Mouse (Mus musculus) kidney, embryonic 15.5 days (tissue): ENCODE data around the gene Gm49322. TPM values are rescaled to one million over a fixed set of nuclear protein-coding genes. Genes with fewer than 3 reads are reported as not detected.

Source experiments
- ATAC-seq: fragments of 200-750 bp; cut with Nextera tagmentation; replicated peaks from 2 replicates; pipeline ENCODE4 v1.8.0; 2017; ENCODE audit warnings: moderate TSS enrichment; ENCODE audit not compliant: low FRiP score
- H3K27ac ChIP-seq: fragments of 300-500 bp; sonication (generic); 2 replicates; pipeline ENCODE4 v1.5.1; 2015; ENCODE audit warnings: mild to moderate bottlenecking, inconsistent platforms
- H3K27me3 ChIP-seq: fragments of 300-500 bp; sonication (generic); 2 replicates; pipeline ENCODE4 v1.6.1; 2015; ENCODE audit warnings: inconsistent platforms
- H3K36me3 ChIP-seq: fragments of 300-500 bp; sonication (generic); 2 replicates; pipeline ENCODE4 v1.6.1; 2015; ENCODE audit warnings: inconsistent platforms
- H3K4me1 ChIP-seq: fragments of 300-500 bp; sonication (generic); 2 replicates; pipeline ENCODE4 v1.6.1; 2015; ENCODE audit warnings: inconsistent platforms
- H3K4me2 ChIP-seq: fragments of 300-500 bp; sonication (generic); 2 replicates; pipeline ENCODE4 v1.6.1; 2015; ENCODE audit warnings: moderate library complexity, mild to moderate bottlenecking, inconsistent platforms
- H3K4me3 ChIP-seq: fragments of 300-500 bp; sonication (generic); replicated peaks from 2 replicates; pipeline ENCODE4 v1.5.1; 2015; ENCODE audit warnings: mild to moderate bottlenecking, inconsistent platforms
- H3K9ac ChIP-seq: fragments of 300-500 bp; sonication (generic); 2 replicates; pipeline ENCODE4 v1.6.1; 2015; ENCODE audit warnings: mild to moderate bottlenecking, inconsistent platforms
- H3K9me3 ChIP-seq: fragments of 300-500 bp; sonication (generic); replicated peaks from 2 replicates; pipeline ENCODE4 v1.6.1; 2016; ENCODE audit warnings: inconsistent platforms
- WGBS: fragments of 180-500 bp; shearing (Covaris S2); methylation state at CpG from one replicate; pipeline ENCODE4 v1.1.7; 2015; ENCODE audit warnings: mixed read lengths; 5-methylcytosine and 5-hydroxymethylcytosine counted together
- polyA plus RNA-seq: library from polyadenylated mRNA; unstranded; fragments of >200 nt; fragmentation: Nextera tagmentation; extraction: Ambion mirVana; gene quantifications from 2 replicates; pipeline ENCODE4 v1.2.1, GENCODE M21; 2015

Gene Gm49322
- polyA plus RNA-seq, 1 experiment from 2014 or later: 5.3 TPM

DNA sequence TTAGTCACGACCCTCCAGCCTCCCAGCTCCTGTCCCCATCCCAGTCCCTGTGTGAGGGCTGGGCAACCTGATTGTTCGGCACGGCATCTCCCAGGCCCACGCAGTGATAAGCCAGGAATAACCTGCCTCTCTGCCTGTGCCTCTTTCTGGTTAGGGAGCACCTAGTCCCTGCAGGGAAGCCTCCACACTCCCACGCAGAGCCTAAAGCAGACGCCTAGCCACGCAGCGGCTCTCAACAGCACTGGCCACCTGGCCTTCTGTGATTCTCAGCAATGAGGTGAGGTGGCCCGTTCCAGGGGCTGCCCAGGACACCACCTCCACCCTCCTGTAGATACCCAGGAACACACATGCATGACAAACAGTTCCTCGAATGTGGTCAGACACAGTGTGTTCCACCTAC lies 44.6 kb downstream of the Gm49322 start:
- 76% methylated on average over 9 of the region's 10 CpGs for whole genome bisulfite sequencing
- Histone ChIP-seq H3K27ac (no peak overlapping the region), H3K36me3 (peaks cover 54% of the 10 kb centered on the region), H3K9ac (no peak overlapping the region), H3K4me3 (no peak overlapping the region), H3K4me2 (no peak overlapping the region), H3K27me3 (no peaks in the 10 kb centered on the region), H3K4me1 (peaks cover 30% of the 10 kb centered on the region), H3K9me3 (no peaks in the 10 kb centered on the region)
- no peak for ATAC-seq

DNA sequence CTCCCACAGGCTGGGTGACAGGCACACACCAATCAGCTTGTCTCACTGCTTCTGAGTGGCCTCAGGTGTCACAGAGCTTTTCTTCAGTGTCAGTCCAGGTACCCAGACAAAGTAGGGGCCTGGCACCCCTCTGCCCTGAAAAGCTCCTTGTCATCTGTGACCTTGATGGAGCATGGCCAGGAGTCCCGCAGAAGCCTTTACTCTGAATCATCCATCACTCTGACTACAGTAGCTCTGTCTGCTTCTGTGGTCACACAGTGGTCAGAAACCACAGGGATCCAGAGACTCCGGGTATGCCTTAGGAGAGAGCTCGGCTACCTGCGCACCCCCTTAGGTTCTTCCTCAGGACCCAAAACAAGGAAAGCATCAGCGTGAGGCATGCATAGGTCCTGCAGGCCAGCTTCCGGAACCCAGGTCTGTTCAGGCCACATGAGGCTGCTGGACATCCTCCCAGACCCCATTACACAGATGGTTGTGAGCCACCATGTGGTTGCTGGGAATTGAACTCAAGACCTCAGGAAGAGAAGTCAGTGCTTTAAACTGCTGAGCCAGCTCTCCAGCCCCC lies 47.4 kb downstream of the Gm49322 start:
- WGBS: 86% methylated on average over 6 of the region's 6 CpGs
- Histone ChIP-seq H3K4me3 (no peak overlapping the region), H3K36me3 (peaks cover 29% of the 10 kb centered on the region; the same call in 1 of the 2 replicates), H3K27me3 (no peaks in the 10 kb centered on the region), H3K4me1 (peaks cover 43% of the 10 kb centered on the region), H3K4me2 (no peak overlapping the region), H3K9me3 (no peaks in the 10 kb centered on the region), H3K27ac (no peak overlapping the region), H3K9ac (no peak overlapping the region)
- no peak for ATAC-seq

DNA sequence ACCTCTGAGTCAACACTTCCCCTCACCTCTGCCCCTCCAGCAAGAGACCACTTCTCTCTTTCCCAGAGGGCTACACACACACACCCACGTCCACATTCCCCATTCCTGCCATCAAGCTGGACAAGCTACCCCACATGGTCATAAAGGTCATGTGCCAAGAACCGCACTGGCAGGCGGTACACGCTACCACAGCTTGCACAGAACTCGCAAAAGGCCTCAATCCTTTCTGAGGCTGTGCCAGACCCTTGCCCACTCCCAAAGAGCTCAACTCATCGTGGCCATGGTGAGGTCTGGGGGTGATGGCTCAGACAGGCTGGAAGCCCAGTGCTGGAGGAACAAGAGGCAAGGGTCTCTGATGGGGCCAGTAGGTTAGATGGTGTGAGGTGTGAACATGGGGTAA lies 49.0 kb downstream of the Gm49322 start:
- no peak overlapping the region for H3K27ac ChIP-seq
- H3K27me3 ChIP-seq: no peaks in the 10 kb centered on the region
- peak overlapping the region; percentile 91 for H3K4me3 ChIP-seq
- H3K4me2 ChIP-seq: peak overlapping the region; percentile 82
- no peak for ATAC-seq
- 83% methylated on average over 6 of the region's 6 CpGs for WGBS
- H3K9me3 ChIP-seq: no peaks in the 10 kb centered on the region
- peak overlapping the region; percentile 98; the same call in 1 of the 2 replicates for H3K9ac ChIP-seq
- H3K36me3 ChIP-seq: peaks cover 16% of the 10 kb centered on the region; the same call in 1 of the 2 replicates
- H3K4me1 ChIP-seq: peaks cover 51% of the 10 kb centered on the region

DNA sequence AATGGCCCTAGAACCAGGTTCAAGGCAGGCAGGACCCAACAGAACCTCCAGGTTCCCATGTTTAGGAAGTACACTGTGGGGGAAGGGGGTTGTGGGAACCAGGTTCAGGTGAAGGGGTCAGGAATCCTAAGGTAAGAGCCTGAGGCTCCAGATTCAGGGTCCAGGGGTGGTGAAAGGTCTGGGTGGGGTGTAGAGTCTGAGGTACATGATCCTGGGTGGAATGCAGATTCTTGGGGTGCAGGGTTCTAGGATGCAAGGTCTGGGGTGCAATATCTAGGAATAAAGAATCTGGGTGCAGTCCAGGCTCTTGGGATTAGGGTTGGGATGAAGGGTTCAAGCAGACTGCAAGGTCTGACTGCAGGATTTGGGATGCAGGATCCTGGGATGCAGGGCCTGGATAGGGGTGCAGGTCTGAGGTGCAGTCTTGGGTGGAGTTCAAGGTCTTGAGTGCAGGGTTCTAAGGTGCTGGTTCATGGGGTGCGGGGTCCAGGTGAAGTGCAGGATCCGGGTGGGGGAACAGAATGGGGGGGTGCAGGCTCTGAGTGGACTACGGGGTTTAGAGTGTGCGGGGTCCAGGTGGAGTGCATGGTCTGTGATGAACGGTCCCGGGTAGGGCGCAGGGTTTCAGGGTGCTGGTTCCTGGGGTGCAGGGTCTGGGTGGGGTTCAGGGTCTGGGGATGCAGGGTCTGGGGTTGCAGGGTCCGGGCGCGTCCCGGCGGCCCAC lies 49.7 kb downstream of the Gm49322 start:
- H3K4me1 ChIP-seq: peaks cover 45% of the 10 kb centered on the region
- no peaks in the 10 kb centered on the region for H3K9me3 ChIP-seq
- H3K27me3 ChIP-seq: no peaks in the 10 kb centered on the region
- 7% methylated on average over 12 of the region's 12 CpGs for WGBS
- H3K4me3 ChIP-seq: peak overlapping the region; percentile 91
- peaks cover 15% of the 10 kb centered on the region; the same call in 1 of the 2 replicates for H3K36me3 ChIP-seq
- peak; percentile 47 for ATAC-seq
- peak overlapping the region; percentile 98 for H3K9ac ChIP-seq
- H3K4me2 ChIP-seq: peak overlapping the region; percentile 82
- H3K27ac ChIP-seq: peak overlapping the region; percentile 61

DNA sequence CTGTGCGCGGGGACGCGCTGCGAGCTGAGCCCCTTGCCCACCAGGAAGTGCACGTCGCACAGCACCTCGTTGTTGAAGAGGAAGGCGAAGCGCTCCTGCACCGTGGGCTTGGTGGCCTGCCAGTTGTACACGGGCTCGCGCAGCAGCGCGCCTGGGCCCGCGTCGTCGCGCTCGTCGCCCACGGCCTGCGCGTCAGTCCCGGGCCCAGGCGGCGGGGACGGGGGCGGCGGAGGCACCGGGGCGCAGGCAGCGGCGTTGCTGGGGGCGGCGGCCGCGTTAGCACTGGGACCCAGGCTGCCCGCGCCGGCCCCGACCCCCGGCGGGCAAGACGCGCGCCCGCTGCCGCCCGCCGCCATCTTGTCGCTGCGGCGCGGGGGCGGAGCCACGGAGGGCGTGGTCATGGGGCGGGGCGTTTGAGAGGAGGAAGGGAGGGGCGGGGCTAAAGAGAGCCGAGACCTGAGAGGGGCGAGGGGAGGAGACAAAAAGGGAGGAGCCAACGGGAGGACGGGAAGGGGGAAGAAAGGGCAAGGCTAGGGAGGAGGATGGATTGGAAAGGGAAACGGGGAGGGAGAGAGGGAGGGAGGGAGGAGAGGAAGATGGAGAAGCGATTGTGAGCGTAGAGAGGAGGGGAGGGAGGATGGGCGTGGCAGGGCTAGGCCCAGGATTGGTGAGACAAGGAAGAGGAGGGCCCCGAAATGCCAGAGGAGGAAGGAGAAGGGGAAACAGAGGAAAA lies 50.5 kb downstream of the Gm49322 start:
- Histone ChIP-seq H3K27ac (peak overlapping the region; percentile 97), H3K27me3 (no peaks in the 10 kb centered on the region), H3K4me1 (peaks cover 48% of the 10 kb centered on the region), H3K4me2 (peak overlapping the region; percentile 82), H3K36me3 (peaks cover 11% of the 10 kb centered on the region; the same call in 1 of the 2 replicates), H3K9me3 (no peaks in the 10 kb centered on the region), H3K4me3 (peak overlapping the region; percentile 91), H3K9ac (peak overlapping the region; percentile 98)
- under 1% methylated on average over 72 of the region's 72 CpGs for WGBS
- ATAC-seq: peak; percentile 84

DNA sequence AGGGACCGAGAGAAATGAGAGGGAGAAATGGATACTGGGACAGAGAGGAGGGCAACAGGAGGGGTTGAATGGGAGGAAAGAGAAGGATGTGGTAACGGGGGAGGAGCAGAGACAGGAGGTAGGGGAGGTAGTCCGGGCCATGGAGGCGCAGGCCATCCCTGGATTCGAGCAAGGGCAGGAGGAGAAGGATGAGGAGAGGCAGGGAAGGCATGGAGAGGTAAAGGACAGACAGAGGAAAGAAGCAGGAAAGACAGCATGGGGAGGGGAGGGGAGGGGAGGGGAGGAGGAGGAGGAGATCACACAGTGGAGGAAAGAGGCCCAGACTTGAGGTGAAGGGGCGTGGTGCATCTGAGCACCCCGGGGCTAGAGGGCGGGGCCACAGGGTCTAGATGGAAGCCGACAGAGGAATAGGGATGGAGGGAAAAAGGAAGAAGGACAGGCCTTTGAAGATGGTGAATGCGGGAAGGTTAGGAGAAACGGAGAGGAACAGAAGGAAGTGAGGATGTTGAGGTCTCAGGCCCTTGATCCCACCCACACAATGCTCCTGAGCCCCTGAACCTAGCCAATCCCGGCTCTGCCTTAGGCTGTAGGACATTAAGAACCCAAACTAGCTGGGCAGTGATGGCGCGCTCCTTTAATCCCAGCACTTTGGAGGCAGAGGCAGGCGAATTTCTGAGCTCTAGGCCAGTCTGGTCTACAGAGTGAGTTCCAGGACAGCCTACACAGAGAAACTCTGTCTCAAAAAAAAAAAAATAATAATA lies 51.2 kb downstream of the Gm49322 start, which contains the start of gene Btbd2:
TSS of gene Btbd2 (minus strand) at position 209 of the 761 bp plus-strand sequence.
- 18% methylated on average over 15 of the region's 15 CpGs for WGBS
- Histone ChIP-seq H3K4me3 (peak within 1 kb of the TSS; percentile 91), H3K27me3 (no peaks in the 10 kb centered on the region), H3K4me1 (peaks cover 50% of the 10 kb centered on the region), H3K27ac (peak within 1 kb of the TSS; percentile 97), H3K9me3 (no peaks in the 10 kb centered on the region), H3K9ac (peak within 1 kb of the TSS; percentile 98), H3K4me2 (peak within 1 kb of the TSS; percentile 82), H3K36me3 (peaks cover 6% of the 10 kb centered on the region; the same call in 1 of the 2 replicates)
- ATAC-seq: peak; percentile 57

DNA sequence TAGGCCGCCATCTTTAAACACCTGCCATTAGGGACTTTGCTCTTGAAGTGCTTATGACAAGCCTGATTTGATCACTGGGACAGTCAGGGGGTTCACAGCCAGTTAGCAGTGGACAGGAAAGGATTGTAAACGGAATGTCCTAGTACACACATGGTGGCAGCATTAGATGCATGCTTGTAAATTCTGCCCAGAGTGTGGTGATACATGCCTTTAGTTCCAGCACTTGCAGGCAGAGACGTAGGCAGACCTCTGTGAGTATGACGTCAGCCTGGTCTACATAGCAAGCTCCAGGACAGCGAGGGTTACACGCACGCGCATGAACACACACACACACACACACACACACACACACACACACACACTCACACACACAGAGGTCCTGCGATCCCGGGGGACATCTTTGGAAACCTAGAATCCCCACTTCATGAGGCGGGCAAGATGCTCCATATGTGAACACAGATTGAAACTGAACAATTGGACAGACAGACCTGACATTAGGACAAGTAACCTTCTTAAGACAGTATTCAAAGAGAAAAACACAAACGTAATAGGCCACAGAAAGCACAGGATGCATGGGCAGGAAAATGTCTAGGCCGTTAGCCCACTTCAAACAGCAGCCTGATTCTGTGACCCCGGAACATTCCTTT lies 52.5 kb downstream of the Gm49322 start:
- no peaks in the 10 kb centered on the region for H3K36me3 ChIP-seq
- H3K4me3 ChIP-seq: no peak overlapping the region
- no peak overlapping the region for H3K27ac ChIP-seq
- no peak for ATAC-seq
- no peak overlapping the region for H3K4me2 ChIP-seq
- H3K9me3 ChIP-seq: no peaks in the 10 kb centered on the region
- 88% methylated on average over 14 of the region's 14 CpGs for WGBS
- no peak overlapping the region for H3K9ac ChIP-seq
- no peaks in the 10 kb centered on the region for H3K27me3 ChIP-seq
- peaks cover 51% of the 10 kb centered on the region for H3K4me1 ChIP-seq

DNA sequence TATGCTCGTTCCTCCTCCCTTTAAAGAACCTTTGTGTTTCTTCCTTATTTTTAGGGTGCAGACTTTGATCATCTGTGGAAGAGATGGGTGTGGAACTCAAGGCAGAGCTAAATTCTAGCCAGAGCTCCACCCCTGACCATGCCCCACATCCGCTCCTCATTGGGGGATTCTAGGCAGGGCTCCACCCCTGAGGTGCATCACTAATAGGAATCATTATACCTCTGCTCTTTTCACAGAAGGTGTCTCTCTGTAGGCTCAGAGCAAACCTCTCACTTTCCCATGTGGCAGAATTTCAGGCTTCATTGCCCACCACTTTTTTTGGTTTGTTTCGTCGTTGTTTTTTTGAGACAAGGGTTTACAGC lies 53.0 kb downstream of the Gm49322 start:
- Histone ChIP-seq H3K9me3 (no peaks in the 10 kb centered on the region), H3K27ac (peak overlapping the region; percentile 34; the same call in 1 of the 2 replicates), H3K4me1 (peaks cover 52% of the 10 kb centered on the region), H3K4me3 (0 out of 2 replicates have a peak overlapping the region, but pooled peaks have one; percentile 1), H3K27me3 (no peaks in the 10 kb centered on the region), H3K36me3 (no peaks in the 10 kb centered on the region), H3K9ac (no peak overlapping the region), H3K4me2 (no peak overlapping the region)
- WGBS: 57% methylated on average over 4 of the region's 4 CpGs
- ATAC-seq: no peak

DNA sequence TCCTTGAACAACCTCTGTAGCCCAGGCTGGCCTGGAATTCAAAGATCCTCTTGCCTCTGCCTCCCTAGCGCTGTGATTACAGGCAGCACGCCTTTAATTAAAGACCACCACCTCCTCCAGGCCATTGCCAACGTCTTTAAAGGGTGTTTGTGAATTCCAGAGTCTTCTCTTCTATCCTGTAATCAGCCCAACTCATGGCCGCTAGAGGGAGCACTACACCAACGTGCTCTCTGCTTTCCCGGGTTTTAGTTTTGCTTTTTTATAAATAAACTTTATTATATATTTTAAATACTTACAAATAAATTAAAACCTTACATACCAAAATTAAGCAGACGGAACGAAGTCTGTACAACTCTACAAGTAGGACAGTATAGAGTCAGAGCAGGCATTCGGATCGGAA lies 53.4 kb downstream of the Gm49322 start:
- H3K27me3 ChIP-seq: no peaks in the 10 kb centered on the region
- H3K4me2 ChIP-seq: peak overlapping the region; percentile 31
- 17% methylated on average over 10 of the region's 10 CpGs for WGBS
- H3K4me1 ChIP-seq: peaks cover 53% of the 10 kb centered on the region
- no peak overlapping the region for H3K9ac ChIP-seq
- H3K9me3 ChIP-seq: no peaks in the 10 kb centered on the region
- ATAC-seq: no peak
- peak overlapping the region; percentile 34; the same call in 1 of the 2 replicates for H3K27ac ChIP-seq
- no peaks in the 10 kb centered on the region for H3K36me3 ChIP-seq
- peak overlapping the region; percentile 1; the same call in 1 of the 2 replicates for H3K4me3 ChIP-seq

DNA sequence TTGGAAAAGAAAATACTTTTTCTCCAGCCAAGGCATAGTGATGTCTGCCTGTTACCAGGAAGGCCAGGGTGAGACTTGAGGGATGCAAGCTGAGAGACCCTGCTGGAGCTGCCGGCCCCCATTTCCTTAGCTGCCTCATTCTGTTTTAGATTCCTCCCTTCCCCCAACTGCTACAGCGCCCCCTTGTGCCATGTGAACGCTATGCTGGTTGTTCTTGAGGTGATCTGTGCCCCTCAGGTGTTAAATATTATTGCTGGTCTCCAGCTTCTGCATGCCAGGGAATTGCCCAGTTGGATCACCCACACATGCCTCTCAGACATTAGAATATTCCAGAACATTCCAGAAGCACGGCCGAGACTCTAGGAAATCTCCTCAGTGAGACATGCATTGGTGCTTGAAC lies 55.3 kb downstream of the Gm49322 start:
- H3K27me3 ChIP-seq: no peaks in the 10 kb centered on the region
- H3K36me3 ChIP-seq: peaks cover 5% of the 10 kb centered on the region
- H3K9ac ChIP-seq: no peak overlapping the region
- H3K4me2 ChIP-seq: no peak overlapping the region
- no peaks in the 10 kb centered on the region for H3K9me3 ChIP-seq
- H3K4me1 ChIP-seq: peaks cover 56% of the 10 kb centered on the region
- H3K27ac ChIP-seq: no peak overlapping the region
- WGBS: 31% methylated on average over 5 of the region's 5 CpGs
- ATAC-seq: no peak
- H3K4me3 ChIP-seq: no peak overlapping the region
